In the genomic region with DNA sequence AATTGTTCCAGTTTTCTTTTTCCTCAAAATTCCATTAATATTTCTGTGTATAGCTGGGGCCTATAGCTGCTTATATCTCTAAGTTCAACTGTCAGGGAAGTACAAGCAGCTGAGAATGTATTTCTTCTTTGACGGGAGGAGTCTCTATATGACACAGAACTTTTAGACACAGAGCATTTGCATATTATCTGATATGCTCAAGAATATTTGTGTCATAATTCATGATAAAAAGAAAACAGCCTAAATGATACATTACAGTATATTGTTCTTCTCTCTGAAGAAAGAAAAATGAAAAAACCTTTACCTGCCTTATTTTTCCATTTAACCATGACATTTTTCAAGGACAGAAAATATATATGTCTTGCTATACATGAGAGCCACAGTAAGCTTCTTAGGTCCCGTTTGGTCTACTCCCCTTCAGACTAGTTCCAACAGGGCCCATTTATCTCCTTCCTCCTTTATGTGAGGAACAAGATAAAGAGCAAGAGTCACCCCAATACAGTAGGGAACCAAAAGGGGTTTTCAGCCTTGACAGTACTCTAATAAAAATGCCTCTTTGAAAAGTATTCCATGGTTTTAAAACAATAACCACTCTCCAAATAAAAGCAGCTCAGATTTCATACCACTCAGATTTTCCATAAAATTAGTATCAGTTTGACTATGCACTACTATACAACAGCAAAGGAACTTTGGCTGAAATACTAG, we compare ENCODE assay signal across 25 mouse cellular contexts.
"Had no signal": no experiment of that assay in that cellular context is flagged by ENCODE, and none has a peak within 500 bp of the region (broad histone marks: within the 10 kb centered on the region; RNA-seq: fewer than 3 reads in every experiment).

No protein-coding gene starts in this region.

- H3K27me3 ChIP-seq: heart, embryonic 13.5 days; heart, embryonic 15.5 days; hindbrain, embryonic 13.5 days; hindbrain, embryonic 15.5 days; kidney, embryonic 15.5 days; limb, embryonic 13.5 days; limb, embryonic 15.5 days; liver, embryonic 12.5 days had no signal

- H3K27ac ChIP-seq: heart, adult 2 months; heart, embryonic 13.5 days; heart, embryonic 15.5 days; hindbrain, embryonic 13.5 days; hindbrain, embryonic 15.5 days; hindbrain, postnatal 0 days; kidney, embryonic 15.5 days; kidney, postnatal 0 days; limb, embryonic 13.5 days; limb, embryonic 15.5 days; liver, embryonic 12.5 days; liver, embryonic 14.5 days had no signal

- H3K36me3 ChIP-seq: hindbrain, embryonic 15.5 days had no signal

- DNase-seq: gastrocnemius, postnatal 14 days; heart, adult 2 months; heart, postnatal 14 days; heart, postnatal 36 days; kidney, adult 11 months; kidney, adult 2 months; kidney, adult 9 months; kidney, postnatal 14 days; kidney, postnatal 36 days; layer of hippocampus, adult 9-11 months; layer of hippocampus, postnatal 36 days; left cerebral cortex, postnatal 4 days had no signal

- H3K9me3 ChIP-seq: heart, embryonic 13.5 days; heart, embryonic 15.5 days; hindbrain, embryonic 13.5 days; hindbrain, embryonic 15.5 days; kidney, embryonic 15.5 days; limb, embryonic 13.5 days; limb, embryonic 15.5 days; liver, embryonic 12.5 days had no signal

- H3K4me1 ChIP-seq: heart, embryonic 13.5 days; heart, embryonic 15.5 days; kidney, embryonic 15.5 days; limb, embryonic 15.5 days had no signal

- ATAC-seq: hindbrain, postnatal 0 days; intestine, embryonic 16.5 days; liver, embryonic 12.5 days had no signal

- H3K4me3 ChIP-seq: heart, adult 2 months; heart, embryonic 13.5 days; heart, embryonic 15.5 days; hindbrain, embryonic 13.5 days; hindbrain, embryonic 15.5 days; kidney, embryonic 15.5 days; limb, embryonic 13.5 days; limb, embryonic 15.5 days; liver, embryonic 12.5 days had no signal

- H3K4me2 ChIP-seq: heart, embryonic 11.5 days; heart, embryonic 13.5 days; heart, embryonic 15.5 days; hindbrain, embryonic 13.5 days; hindbrain, embryonic 15.5 days; kidney, embryonic 15.5 days; limb, embryonic 13.5 days; limb, embryonic 15.5 days; liver, embryonic 12.5 days had no signal

- H3K9ac ChIP-seq: heart, embryonic 13.5 days; heart, embryonic 15.5 days; hindbrain, embryonic 13.5 days; hindbrain, embryonic 15.5 days; kidney, embryonic 15.5 days; limb, embryonic 13.5 days; limb, embryonic 15.5 days; liver, embryonic 12.5 days; liver, embryonic 14.5 days had no signal
